Mouse (Mus musculus) liver, embryonic 12.5 days (tissue): ENCODE data around the gene Gpr171. TPM values are rescaled to one million over a fixed set of nuclear protein-coding genes. Genes with fewer than 3 reads are reported as not detected.
"Not testable (repeated sequence)": the region's sequence is repeated elsewhere in the genome, so short reads cannot be mapped to it uniquely, and the experiment has no call there.

Source experiments
- ATAC-seq: fragments of 200-750 bp; cut with Nextera tagmentation; 2 replicates; pipeline ENCODE4 v1.8.0; 2017; ENCODE audit warnings: moderate number of reproducible peaks, mild to moderate bottlenecking, moderate library complexity
- H3K27ac ChIP-seq: fragments of 300-500 bp; sonication (generic); 2 replicates; pipeline ENCODE4 v1.5.1; 2016; ENCODE audit warnings: mild to moderate bottlenecking
- H3K27me3 ChIP-seq: fragments of 300-500 bp; sonication (generic); replicated peaks from 2 replicates; pipeline ENCODE4 v1.6.1; 2016; ENCODE audit warnings: mild to moderate bottlenecking, moderate library complexity
- H3K36me3 ChIP-seq: fragments of 300-500 bp; sonication (generic); 2 replicates; pipeline ENCODE4 v1.6.1; 2016; ENCODE audit warnings: mild to moderate bottlenecking, moderate library complexity
- H3K4me1 ChIP-seq: fragments of 300-500 bp; sonication (generic); 2 replicates; pipeline ENCODE4 v1.6.1; 2016
- H3K4me2 ChIP-seq: fragments of 300-500 bp; sonication (generic); 2 replicates; pipeline ENCODE4 v1.6.1; 2016; ENCODE audit warnings: mild to moderate bottlenecking, moderate library complexity
- H3K4me3 ChIP-seq: fragments of 300-500 bp; sonication (generic); 2 replicates; pipeline ENCODE4 v1.5.1; 2016; ENCODE audit warnings: mild to moderate bottlenecking, moderate library complexity
- H3K9ac ChIP-seq: fragments of 300-500 bp; sonication (generic); 2 replicates; pipeline ENCODE4 v1.6.1; 2016; ENCODE audit warnings: mild to moderate bottlenecking, moderate library complexity
- H3K9me3 ChIP-seq: fragments of 300-500 bp; sonication (generic); replicated peaks from 2 replicates; pipeline ENCODE4 v1.6.1; 2016; ENCODE audit warnings: mild to moderate bottlenecking, moderate library complexity
- WGBS: fragments of 180-500 bp; shearing (Covaris S2); methylation state at CpG from one replicate; pipeline ENCODE4 v1.1.7; 2016; ENCODE audit not compliant: insufficient replicate concordance; 5-methylcytosine and 5-hydroxymethylcytosine counted together
- polyA plus RNA-seq: library from polyadenylated mRNA; unstranded; fragments of >200 nt; fragmentation: Nextera tagmentation; extraction: Ambion mirVana; gene quantifications from 2 replicates; pipeline ENCODE4 v1.2.1, GENCODE M21; 2016

The Gpr171 gene
- polyA plus RNA-seq: 2.2 and 2.3 TPM in 2 replicates

- no peaks in the 10 kb centered on the region for H3K9me3 ChIP-seq
- H3K27ac ChIP-seq: no peak within 1 kb of the TSS
- peak within 1 kb of the TSS; percentile 4; the same call in 1 of the 2 replicates for H3K4me2 ChIP-seq
- no peak within 1 kb of the TSS for H3K9ac ChIP-seq
- WGBS: 41% methylated on average over 6 of the region's 6 CpGs
- no peaks in the 10 kb centered on the region for H3K36me3 ChIP-seq
- H3K27me3 ChIP-seq: no peaks in the 10 kb centered on the region
- H3K4me3 ChIP-seq: no peak within 1 kb of the TSS
- peaks cover 34% of the 10 kb centered on the region for H3K4me1 ChIP-seq
- ATAC-seq: no peak
These were observed at the start of gene Gpr171 for GRCm38 (mm10) chr3:59101218-59101986. Gene Gpr171, minus strand, starts transcription at chr3:59101821.

- no peak overlapping the region for H3K27ac ChIP-seq
- no peak for ATAC-seq
- no peak overlapping the region for H3K4me3 ChIP-seq
- H3K4me2 ChIP-seq: no peak overlapping the region
- WGBS: 82% methylated on average over 2 of the region's 2 CpGs
- no peaks in the 10 kb centered on the region for H3K9me3 ChIP-seq
- H3K9ac ChIP-seq: no peak overlapping the region
- no peaks in the 10 kb centered on the region for H3K27me3 ChIP-seq
- peaks cover 11% of the 10 kb centered on the region; the same call in 1 of the 2 replicates for H3K4me1 ChIP-seq
- H3K36me3 ChIP-seq: no peaks in the 10 kb centered on the region
These were observed 49.0 kb upstream of the Gpr171 start for GRCm38 (mm10) chr3:59150624-59151023.

GRCm38 (mm10) chr3:59149646-59150045 lies 48.0 kb upstream of the Gpr171 start:
- H3K27me3 ChIP-seq: no peaks in the 10 kb centered on the region
- ATAC-seq: no peak

GRCm38 (mm10) chr3:59145194-59145593 lies 43.6 kb upstream of the Gpr171 start:
- Histone ChIP-seq H3K9me3 (no peaks in the 10 kb centered on the region), H3K4me2 (no peak overlapping the region), H3K4me1 (peaks cover 16% of the 10 kb centered on the region), H3K4me3 (no peak overlapping the region), H3K27me3 (no peaks in the 10 kb centered on the region), H3K36me3 (no peaks in the 10 kb centered on the region), H3K27ac (no peak overlapping the region), H3K9ac (no peak overlapping the region)
- no peak for ATAC-seq
- WGBS: 63% methylated on average over 5 of the region's 5 CpGs

More at GRCm38 (mm10) chr3:59149646-59150045, 48.0 kb upstream of the Gpr171 start:
- Histone ChIP-seq H3K9me3 (no peaks in the 10 kb centered on the region), H3K4me3 (no peak overlapping the region), H3K27ac (no peak overlapping the region), H3K9ac (no peak overlapping the region), H3K4me2 (no peak overlapping the region), H3K4me1 (peaks cover 11% of the 10 kb centered on the region; the same call in 1 of the 2 replicates), H3K36me3 (no peaks in the 10 kb centered on the region)

- peaks cover 9% of the 10 kb centered on the region for H3K4me1 ChIP-seq
- no peaks in the 10 kb centered on the region for H3K27me3 ChIP-seq
- H3K27ac ChIP-seq: no peak overlapping the region
- H3K36me3 ChIP-seq: no peaks in the 10 kb centered on the region
- no peaks in the 10 kb centered on the region for H3K9me3 ChIP-seq
- H3K4me3 ChIP-seq: no peak overlapping the region
- no peak overlapping the region for H3K9ac ChIP-seq
- 40% methylated on average over 8 of the region's 8 CpGs for WGBS
- ATAC-seq: no peak
- H3K4me2 ChIP-seq: no peak overlapping the region
These were observed 40.1 kb upstream of the Gpr171 start for GRCm38 (mm10) chr3:59141507-59142305.

GRCm38 (mm10) chr3:59140941-59141340 lies 39.3 kb upstream of the Gpr171 start:
- H3K9me3 ChIP-seq, H3K27me3 ChIP-seq: not testable (repeated sequence)
- 75% methylated on average over 4 of the region's 4 CpGs for WGBS

GRCm38 (mm10) chr3:59140115-59140514 lies 38.5 kb upstream of the Gpr171 start:
- Histone ChIP-seq H3K4me2 (no peak overlapping the region), H3K27ac (no peak overlapping the region), H3K9me3 (no peaks in the 10 kb centered on the region), H3K9ac (no peak overlapping the region), H3K4me1 (peaks cover 14% of the 10 kb centered on the region), H3K36me3 (no peaks in the 10 kb centered on the region), H3K4me3 (no peak overlapping the region), H3K27me3 (no peaks in the 10 kb centered on the region)
- ATAC-seq: no peak
- WGBS: 62% methylated on average over 2 of the region's 2 CpGs

More at GRCm38 (mm10) chr3:59140941-59141340, 39.3 kb upstream of the Gpr171 start:
- not testable (repeated sequence) for H3K36me3 ChIP-seq, H3K9ac ChIP-seq, H3K4me1 ChIP-seq, H3K27ac ChIP-seq, H3K4me2 ChIP-seq, ATAC-seq, H3K4me3 ChIP-seq

- Histone ChIP-seq H3K27me3 (no peaks in the 10 kb centered on the region), H3K9ac (no peak overlapping the region), H3K4me2 (no peak overlapping the region), H3K27ac (no peak overlapping the region), H3K9me3 (no peaks in the 10 kb centered on the region), H3K36me3 (no peaks in the 10 kb centered on the region), H3K4me3 (no peak overlapping the region), H3K4me1 (peaks cover 14% of the 10 kb centered on the region)
- ATAC-seq: no peak
These were observed 38.0 kb upstream of the Gpr171 start for GRCm38 (mm10) chr3:59139651-59140051.

- no peak overlapping the region for H3K27ac ChIP-seq
- H3K4me1 ChIP-seq: peaks cover 16% of the 10 kb centered on the region
- no peak overlapping the region for H3K9ac ChIP-seq
- no peak overlapping the region for H3K4me2 ChIP-seq
- H3K9me3 ChIP-seq: no peaks in the 10 kb centered on the region
- H3K27me3 ChIP-seq: no peaks in the 10 kb centered on the region
- H3K4me3 ChIP-seq: no peak overlapping the region
- no peaks in the 10 kb centered on the region for H3K36me3 ChIP-seq
- WGBS: 74% methylated on average over 12 of the region's 12 CpGs
- ATAC-seq: no peak
These were observed 37.4 kb upstream of the Gpr171 start for GRCm38 (mm10) chr3:59138946-59139468.

GRCm38 (mm10) chr3:59135911-59136653 lies 34.5 kb upstream of the Gpr171 start:
- no peak overlapping the region for H3K9ac ChIP-seq
- 68% methylated on average over 5 of the region's 5 CpGs for WGBS
- ATAC-seq: no peak
- H3K36me3 ChIP-seq: no peaks in the 10 kb centered on the region
- peaks cover 34% of the 10 kb centered on the region for H3K4me1 ChIP-seq
- no peaks in the 10 kb centered on the region for H3K9me3 ChIP-seq
- H3K4me2 ChIP-seq: no peak overlapping the region
- H3K4me3 ChIP-seq: no peak overlapping the region
- no peak overlapping the region for H3K27ac ChIP-seq
- H3K27me3 ChIP-seq: no peaks in the 10 kb centered on the region

- no peaks in the 10 kb centered on the region for H3K36me3 ChIP-seq
- no peak overlapping the region for H3K4me3 ChIP-seq
- peak; percentile 78 for ATAC-seq
- H3K4me1 ChIP-seq: peaks cover 42% of the 10 kb centered on the region
- no peak overlapping the region for H3K9ac ChIP-seq
- peak overlapping the region; percentile 15 for H3K4me2 ChIP-seq
- WGBS: 10% methylated on average over 5 of the region's 5 CpGs
- no peaks in the 10 kb centered on the region for H3K9me3 ChIP-seq
- no peaks in the 10 kb centered on the region for H3K27me3 ChIP-seq
- no peak overlapping the region for H3K27ac ChIP-seq
These were observed 31.6 kb upstream of the Gpr171 start for GRCm38 (mm10) chr3:59133189-59133588.
